20 mouse cellular contexts compared by ENCODE assay signal in the genomic region with DNA sequence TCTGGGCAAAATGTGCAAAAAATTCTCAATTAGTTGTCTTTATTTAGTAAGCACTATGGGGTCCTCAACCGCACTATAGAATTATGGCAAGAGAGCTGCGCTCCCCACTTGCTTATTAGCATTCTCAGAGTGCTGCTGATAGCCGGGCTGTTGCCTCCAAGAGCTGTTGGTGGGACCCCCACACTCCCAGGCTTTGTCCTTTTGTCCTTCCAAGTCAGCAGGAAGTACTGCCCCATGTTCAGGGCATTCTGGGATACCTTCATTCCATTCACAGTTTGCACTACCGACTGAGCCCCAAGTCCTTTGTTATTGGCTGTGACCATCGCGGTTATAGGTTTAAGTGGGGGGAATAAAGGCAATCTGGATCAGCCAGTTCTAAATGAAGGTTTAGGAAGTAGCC.
DNase-seq lines count a peak whose midpoint lies in the region; ATAC-seq lines count a peak whose summit lies in the region.
"Had no signal": no experiment of that assay in that cellular context is flagged by ENCODE, and none has a peak within 500 bp of the region (broad histone marks: within the 10 kb centered on the region; RNA-seq: fewer than 3 reads in every experiment).

No protein-coding gene starts in this region.

- no peak overlapping the region for H3K9ac ChIP-seq in embryonic facial prominence, embryonic 11.5 days (replicated peaks; ENCODE audit: low read length)
- H3K9ac ChIP-seq in midbrain, embryonic 13.5 days (replicated peaks), result no peak overlapping the region
- H3K9ac ChIP-seq in heart, embryonic 11.5 days (ENCODE audit: low read depth, low read length), result no peak overlapping the region
- H3K9ac ChIP-seq: heart, embryonic 12.5 days; liver, embryonic 12.5 days had no signal

- no peaks in the 10 kb centered on the region for H3K36me3 ChIP-seq in embryonic facial prominence, embryonic 11.5 days (replicated peaks; ENCODE audit: control insufficient read depth, insufficient read depth, low read depth, low read length)
- no peaks in the 10 kb centered on the region for H3K36me3 ChIP-seq in midbrain, embryonic 13.5 days
- no peaks in the 10 kb centered on the region for H3K36me3 ChIP-seq in heart, embryonic 11.5 days (ENCODE audit: control insufficient read depth, insufficient read depth, low read length)
- H3K36me3 ChIP-seq: heart, embryonic 12.5 days; liver, embryonic 12.5 days had no signal

- no peak overlapping the region for H3K4me2 ChIP-seq in embryonic facial prominence, embryonic 11.5 days (ENCODE audit: low read depth, low read length)
- H3K4me2 ChIP-seq in midbrain, embryonic 13.5 days (replicated peaks), result peak overlapping the region; percentile 13; the same call in 1 of the 2 replicates
- H3K4me2 ChIP-seq in heart, embryonic 11.5 days, result no peak overlapping the region
- H3K4me2 ChIP-seq: liver, embryonic 12.5 days had no signal

- peak; percentile 69 for DNase-seq in heart, adult 11 months
- no peak for DNase-seq in heart, postnatal 25 days (ENCODE audit: low spot score)
- DNase-seq in embryo, embryonic 10 days (ENCODE audit: low spot score), result peak; percentile 15
- peak; percentile 26 for DNase-seq in embryonic facial prominence, embryonic 11.5 days (ENCODE audit: low spot score)
- DNase-seq in frontal cortex, adult 2 months (ENCODE audit: extremely low spot score in 1 of 2, low spot score in 1 of 2), result no peak
- DNase-seq in right cerebral cortex, postnatal 4 days, result no peak
- DNase-seq: adrenal gland, postnatal 36 days; cerebellum, adult 18-20 months; cerebellum, postnatal 36 days; heart, postnatal 14 days; kidney, adult 11 months; layer of hippocampus, postnatal 36 days; lung, adult 2 months had no signal

- H3K4me3 ChIP-seq in embryonic facial prominence, embryonic 11.5 days (ENCODE audit: low read depth, low read length), result no peak overlapping the region
- H3K4me3 ChIP-seq in midbrain, embryonic 13.5 days (replicated peaks), result no peak overlapping the region
- no peak overlapping the region for H3K4me3 ChIP-seq in heart, embryonic 11.5 days (ENCODE audit: low read depth, low read length)
- H3K4me3 ChIP-seq: heart, embryonic 12.5 days; liver, embryonic 12.5 days; megakaryocyte, embryonic 14.5 days; myocyte had no signal

- H3K27me3 ChIP-seq in embryonic facial prominence, embryonic 11.5 days (ENCODE audit: control insufficient read depth, insufficient read depth, low read length), result peaks cover 8% of the 10 kb centered on the region; the same call in 1 of the 2 replicates
- no peaks in the 10 kb centered on the region for H3K27me3 ChIP-seq in midbrain, embryonic 13.5 days
- peaks cover 4% of the 10 kb centered on the region; the same call in 1 of the 2 replicates for H3K27me3 ChIP-seq in heart, embryonic 11.5 days (ENCODE audit: control insufficient read depth, insufficient read depth, low read length)
- H3K27me3 ChIP-seq: CH12.LX; megakaryocyte, embryonic 14.5 days had no signal

- no peaks in the 10 kb centered on the region; the same call in 1 of the 2 replicates for H3K4me1 ChIP-seq in embryonic facial prominence, embryonic 11.5 days (ENCODE audit: control insufficient read depth, insufficient read depth, low read length)
- peaks cover 45% of the 10 kb centered on the region for H3K4me1 ChIP-seq in midbrain, embryonic 13.5 days (replicated peaks)
- H3K4me1 ChIP-seq in heart, embryonic 11.5 days (ENCODE audit: control insufficient read depth, insufficient read depth, low read length), result no peaks in the 10 kb centered on the region
- H3K4me1 ChIP-seq: liver, embryonic 12.5 days; megakaryocyte, embryonic 14.5 days had no signal

- intact Hi-C loops in heart, postnatal 25 days (cut with DNase I), result no loop called here

- WGBS in embryonic facial prominence, embryonic 11.5 days, result 22% methylated on average over 6 of the region's 6 CpGs
- 6% methylated on average over 6 of the region's 6 CpGs for WGBS in midbrain, embryonic 13.5 days
- WGBS in heart, embryonic 11.5 days (ENCODE audit: insufficient replicate concordance), result 37% methylated on average over 6 of the region's 6 CpGs

- H3K27ac ChIP-seq in embryonic facial prominence, embryonic 11.5 days (replicated peaks; ENCODE audit: low read depth, low read length), result no peak overlapping the region
- peak overlapping the region; percentile 85 for H3K27ac ChIP-seq in midbrain, embryonic 13.5 days
- H3K27ac ChIP-seq in heart, embryonic 11.5 days (ENCODE audit: low read depth, low read length), result no peak overlapping the region
- H3K27ac ChIP-seq: liver, embryonic 12.5 days had no signal

- no peaks in the 10 kb centered on the region for H3K9me3 ChIP-seq in embryonic facial prominence, embryonic 11.5 days (replicated peaks; ENCODE audit: control insufficient read depth, low read length)
- H3K9me3 ChIP-seq in midbrain, embryonic 13.5 days, result no peaks in the 10 kb centered on the region
- no peaks in the 10 kb centered on the region for H3K9me3 ChIP-seq in heart, embryonic 11.5 days (replicated peaks; ENCODE audit: control insufficient read depth, low read length)
- H3K9me3 ChIP-seq: liver, embryonic 12.5 days had no signal

- no peak for ATAC-seq in embryonic facial prominence, embryonic 11.5 days (replicated peaks; ENCODE audit: insufficient number of reproducible peaks, low FRiP score, low TSS enrichment, low read depth)
- ATAC-seq in midbrain, embryonic 13.5 days, result peak; percentile 61
- ATAC-seq in heart, embryonic 11.5 days (replicated peaks; ENCODE audit: insufficient number of reproducible peaks, low FRiP score, low TSS enrichment), result no peak
- ATAC-seq: liver, embryonic 12.5 days had no signal

Comparison
In these comparisons a context has a peak if more than half of its experiments do, and no peak if none do; other contexts are left out.
1. DNase-seq: peak in heart, adult 11 months (single experiment), embryo, embryonic 10 days (single experiment) and embryonic facial prominence, embryonic 11.5 days (single experiment); none in heart, postnatal 25 days (single experiment), frontal cortex, adult 2 months (0 of 2) and right cerebral cortex, postnatal 4 days (single experiment).